Mouse (Mus musculus): ENCODE data around the gene Pim3.

- TF ChIP-seq CTCF (IDR thresholded peaks at IDR 0.05; ENCODE audit: low read depth) (no peak), EP300 (IDR thresholded peaks at IDR 0.05; ENCODE audit: low read depth) (no peak)
Measured at GRCm38 (mm10) chr15:88822513-88822912, 39.5 kb upstream of the Pim3 start.
